Mouse (Mus musculus) C2C12 (cell line): ENCODE measurements around the gene Ppp6c.

Experiments
- CEBPB ChIP-seq: IDR thresholded peaks from one replicate; pipeline ENCODE4 v1.6.1; 2011; ENCODE audit warnings: low read depth, mild to moderate bottlenecking, control low read depth, moderate library complexity
- CTCF ChIP-seq: IDR thresholded peaks from one replicate; pipeline ENCODE4 v1.5.1; 2011; ENCODE audit not compliant: control insufficient read depth, insufficient read depth, insufficient read length
- FOSL1 ChIP-seq: IDR thresholded peaks from one replicate; pipeline ENCODE4 v1.8.0; 2011; ENCODE audit warnings: mild to moderate bottlenecking, low read length; ENCODE audit not compliant: poor library complexity, insufficient read depth, severe bottlenecking
- MAX ChIP-seq: IDR thresholded peaks from one replicate; pipeline ENCODE4 v1.6.1; 2011; ENCODE audit warnings: mild to moderate bottlenecking, control low read depth
- MYOD1 ChIP-seq: IDR thresholded peaks from one replicate; pipeline ENCODE4 v1.6.1; 2011; ENCODE audit warnings: low read depth; ENCODE audit not compliant: control insufficient read depth, insufficient read length
- MYOG ChIP-seq: IDR thresholded peaks from one replicate; pipeline ENCODE4 v1.6.1; 2011; ENCODE audit not compliant: control insufficient read depth, insufficient read length; ENCODE audit errors: extremely low read depth
- USF1 ChIP-seq: IDR thresholded peaks from one replicate; pipeline ENCODE4 v1.6.1; 2011; ENCODE audit warnings: low read depth, mild to moderate bottlenecking, control low read depth, moderate library complexity

GRCm38 (mm10) chr2:39146469-39146868 is 79.8 kb downstream of the Ppp6c start:
- TF ChIP-seq CTCF (no peak), CEBPB (no peak), MYOG (no peak), USF1 (no peak), MYOD1 (no peak), FOSL1 (no peak), MAX (no peak)
